Mouse (Mus musculus) heart, embryonic 14.5 days (tissue): ENCODE data around the gene Dnah10. TPM values are rescaled to one million over a fixed set of nuclear protein-coding genes. Genes with fewer than 3 reads are reported as not detected.
A peak's percentile ranks its signal among the peaks of the same experiment; 100 is the strongest.

ENCODE experiments used
- ATAC-seq: fragments of 200-750 bp; cut with Nextera tagmentation; 2 replicates; pipeline ENCODE4 v1.8.0; 2017; ENCODE audit warnings: low read depth, moderate TSS enrichment; ENCODE audit not compliant: insufficient number of reproducible peaks, insufficient read depth, low FRiP score
- H3K27ac ChIP-seq, 2 experiments: fragments of 200-500 bp in 1 of 2; fragments of 300-500 bp in 1 of 2; sonication (generic) in 1 of 2; replicated peaks in 1 of 2; 2 replicates each; pipeline ENCODE4 v1.5.1; 2012 to 2014; ENCODE audit warnings: low read depth in 2 of 2, low read length in 2 of 2, control low read depth in 1 of 2, mild to moderate bottlenecking in 1 of 2, mixed read lengths in 1 of 2; ENCODE audit not compliant: control insufficient read depth in 1 of 2, insufficient read depth in 1 of 2
- H3K27me3 ChIP-seq: fragments of 300-500 bp; sonication (generic); 2 replicates; pipeline ENCODE4 v1.6.1; 2014; ENCODE audit warnings: mild to moderate bottlenecking, low read length, control low read depth; ENCODE audit not compliant: control insufficient read depth, insufficient read depth
- H3K36me3 ChIP-seq: fragments of 300-500 bp; sonication (generic); 2 replicates; pipeline ENCODE4 v1.6.1; 2014; ENCODE audit warnings: mild to moderate bottlenecking, control low read depth, low read length, mixed read lengths; ENCODE audit not compliant: control insufficient read depth, insufficient read depth
- H3K4me1 ChIP-seq, 2 experiments: fragments of 200-500 bp in 1 of 2; fragments of 300-500 bp in 1 of 2; sonication (generic) in 1 of 2; 2 replicates each; pipeline ENCODE4 v1.6.1; 2012 to 2014; ENCODE audit warnings: low read length in 2 of 2, control low read depth in 1 of 2, mixed read lengths in 1 of 2; ENCODE audit not compliant: control insufficient read depth in 2 of 2, insufficient read depth in 2 of 2
- H3K4me2 ChIP-seq: fragments of 300-500 bp; sonication (generic); 2 replicates; pipeline ENCODE4 v1.6.1; 2014; ENCODE audit warnings: mild to moderate bottlenecking, low read length
- H3K4me3 ChIP-seq, 2 experiments: fragments of 200-500 bp in 1 of 2; fragments of 300-500 bp in 1 of 2; sonication (generic) in 1 of 2; 2 replicates each; pipeline ENCODE4 v1.5.1; 2012 to 2014; ENCODE audit warnings: low read length in 2 of 2, mild to moderate bottlenecking in 2 of 2, control low read depth in 1 of 2, low read depth in 1 of 2, moderate library complexity in 1 of 2; ENCODE audit not compliant: control insufficient read depth in 1 of 2, insufficient read depth in 1 of 2
- H3K9ac ChIP-seq: fragments of 300-500 bp; sonication (generic); 2 replicates; pipeline ENCODE4 v1.6.1; 2014; ENCODE audit warnings: mild to moderate bottlenecking, low read length
- H3K9me3 ChIP-seq: fragments of 300-500 bp; sonication (generic); 2 replicates; pipeline ENCODE4 v1.6.1; 2016; ENCODE audit warnings: low read length, control low read depth; ENCODE audit not compliant: control insufficient read depth
- WGBS: fragments of 180-500 bp; shearing (Covaris S2); extraction: QIAGEN DNeasy Blood & Tissue Kit; methylation state at CpG from one replicate; pipeline ENCODE4 v1.1.7; 2014; 5-methylcytosine and 5-hydroxymethylcytosine counted together
- polyA plus RNA-seq: library from polyadenylated mRNA; unstranded; fragments of >200 nt; fragmentation: Nextera tagmentation; extraction: Ambion mirVana; gene quantifications from 2 replicates; pipeline ENCODE4 v1.2.1, GENCODE M21; 2014

Gene Dnah10
- polyA plus RNA-seq, 1 experiment from 2014 or later: 0.03 TPM

DNA sequence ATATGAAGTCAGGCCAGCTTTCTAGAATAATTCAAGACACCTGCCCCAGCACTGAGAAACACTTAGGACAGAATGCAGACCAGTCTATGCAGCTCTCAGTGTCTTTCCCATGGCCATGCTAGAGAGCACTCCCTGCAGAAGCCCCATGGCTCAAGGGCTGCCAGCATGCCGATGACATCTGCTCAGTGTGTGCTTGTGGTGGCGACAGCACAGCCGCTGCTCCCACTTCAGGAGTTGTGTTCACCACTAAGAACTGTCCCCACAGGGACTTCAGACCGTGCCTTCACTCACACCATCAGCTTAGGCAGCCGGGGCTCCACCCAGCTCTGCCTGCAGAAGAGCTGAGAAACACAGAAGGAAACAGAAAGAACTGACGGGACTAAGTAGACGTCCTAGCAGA, 115.3 kb downstream of the Dnah10 start:
- Histone ChIP-seq H3K27ac (no peak overlapping the region), H3K4me3 (no peak overlapping the region), H3K4me1 (peaks cover 6 to 26% of the 10 kb centered on the region in 2 experiments), H3K9me3 (no peaks in the 10 kb centered on the region), H3K9ac (no peak overlapping the region), H3K36me3 (no peaks in the 10 kb centered on the region), H3K27me3 (peaks cover 80% of the 10 kb centered on the region), H3K4me2 (peak overlapping the region; percentile 48)
- WGBS: 11% methylated on average over 7 of the region's 7 CpGs
- ATAC-seq: peak; percentile 55; the same call in 1 of the 2 replicates

DNA sequence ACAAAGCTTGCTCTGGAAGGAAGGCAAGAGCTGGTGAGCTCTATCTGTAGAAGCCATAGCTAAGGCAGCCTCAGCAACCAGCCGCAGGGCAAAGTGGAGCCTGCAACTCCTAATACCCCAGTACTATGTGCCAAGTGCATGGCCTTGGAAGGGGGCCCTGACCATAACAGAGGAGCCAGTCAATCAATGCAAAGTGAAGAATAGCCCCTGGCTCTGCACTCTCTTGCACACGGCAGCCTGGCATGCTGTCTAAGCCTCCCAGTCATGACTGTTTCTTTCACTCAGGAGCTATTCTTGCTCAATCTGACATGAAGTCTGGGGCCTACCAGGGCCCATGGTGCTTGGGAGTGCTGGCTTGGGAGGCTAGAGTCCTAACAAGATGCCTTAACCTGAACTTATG, 115.8 kb downstream of the Dnah10 start:
- no peaks in the 10 kb centered on the region for H3K36me3 ChIP-seq
- no peak overlapping the region for H3K27ac ChIP-seq
- H3K9ac ChIP-seq: no peak overlapping the region
- peaks cover 76% of the 10 kb centered on the region for H3K27me3 ChIP-seq
- peaks cover 6 to 27% of the 10 kb centered on the region in 2 experiments for H3K4me1 ChIP-seq
- no peaks in the 10 kb centered on the region for H3K9me3 ChIP-seq
- peak overlapping the region; percentile 48 for H3K4me2 ChIP-seq
- WGBS: 49% methylated on average over 2 of the region's 2 CpGs
- ATAC-seq: no peak
- no peak overlapping the region for H3K4me3 ChIP-seq

DNA sequence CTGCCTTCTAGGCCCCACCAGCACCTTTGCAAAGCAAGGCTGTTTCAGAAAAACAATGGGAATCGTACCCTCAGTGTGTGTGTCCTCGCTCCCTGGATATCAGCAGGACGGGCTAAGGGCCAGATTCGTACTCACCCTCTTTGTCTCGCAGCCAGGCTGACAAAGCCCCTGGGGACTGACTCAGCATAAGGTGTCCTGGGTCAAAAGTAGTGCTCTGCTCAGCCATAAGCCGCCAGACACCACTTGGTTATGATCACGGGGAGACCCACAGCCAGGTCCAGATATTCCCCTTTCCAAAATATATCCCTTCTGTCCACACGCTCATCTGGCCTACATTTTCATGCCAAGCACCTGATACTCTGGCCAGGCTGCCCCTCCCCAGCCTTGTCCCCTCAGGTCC, 118.5 kb downstream of the Dnah10 start:
- H3K9ac ChIP-seq: no peak overlapping the region
- no peak for ATAC-seq
- H3K36me3 ChIP-seq: no peaks in the 10 kb centered on the region
- 62% methylated on average over 8 of the region's 8 CpGs for WGBS
- no peaks in the 10 kb centered on the region for H3K9me3 ChIP-seq
- H3K4me1 ChIP-seq: peaks cover 6 to 27% of the 10 kb centered on the region in 2 experiments
- H3K27me3 ChIP-seq: peaks cover 64% of the 10 kb centered on the region
- no peak overlapping the region for H3K27ac ChIP-seq
- no peak overlapping the region for H3K4me2 ChIP-seq
- H3K4me3 ChIP-seq: no peak overlapping the region

DNA sequence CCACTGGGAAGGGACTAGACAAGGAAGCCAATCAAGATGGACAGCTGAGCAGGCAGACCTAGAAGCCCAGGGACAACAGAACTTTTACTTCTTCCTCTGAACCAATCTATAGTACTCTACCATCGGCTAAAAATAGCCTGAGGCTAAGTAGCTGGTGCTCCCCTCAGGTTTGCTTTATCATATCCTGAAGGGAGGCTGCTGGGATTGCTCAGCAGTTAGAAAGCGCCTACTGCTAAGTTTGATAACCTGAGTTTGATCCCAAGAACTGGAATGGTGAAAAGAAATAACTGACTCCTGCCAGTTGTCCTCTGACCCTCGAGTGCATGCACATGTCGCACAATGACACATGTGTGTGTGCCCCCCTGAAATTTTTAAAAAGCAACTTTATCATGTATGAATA, 120.0 kb downstream of the Dnah10 start:
- Histone ChIP-seq H3K4me1 (peaks cover 6 to 24% of the 10 kb centered on the region in 2 experiments), H3K9ac (no peak overlapping the region), H3K36me3 (no peaks in the 10 kb centered on the region), H3K27me3 (peaks cover 64% of the 10 kb centered on the region), H3K4me3 (no peak overlapping the region), H3K9me3 (no peaks in the 10 kb centered on the region), H3K27ac (no peak overlapping the region), H3K4me2 (no peak overlapping the region)
- WGBS: 8% methylated on average over 4 of the region's 4 CpGs
- ATAC-seq: no peak

DNA sequence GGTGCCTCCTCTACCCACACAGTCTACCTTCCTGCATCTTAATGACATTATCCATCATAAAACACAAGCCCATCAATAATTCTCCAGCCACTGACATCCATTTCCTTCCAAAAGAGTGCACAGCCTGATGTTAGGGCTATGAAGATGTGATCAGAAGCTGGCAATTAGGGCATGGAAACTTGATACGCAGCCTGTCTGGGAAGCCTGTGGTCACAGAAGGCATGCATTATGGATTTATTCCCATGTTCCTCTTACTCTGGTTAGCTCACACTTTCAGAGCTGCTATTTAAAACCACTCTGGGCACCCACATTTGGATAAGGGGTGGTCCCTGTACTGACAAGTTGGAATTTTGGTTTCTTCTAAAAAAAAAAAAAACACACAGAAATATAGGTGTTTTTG, 122.1 kb downstream of the Dnah10 start:
- Histone ChIP-seq H3K4me3 (no peak overlapping the region), H3K9me3 (no peaks in the 10 kb centered on the region), H3K36me3 (no peaks in the 10 kb centered on the region), H3K27ac (no peak overlapping the region), H3K27me3 (peaks cover 58% of the 10 kb centered on the region), H3K9ac (no peak overlapping the region), H3K4me2 (no peak overlapping the region), H3K4me1 (peaks cover 6 to 13% of the 10 kb centered on the region in 2 experiments; a peak in 3 of 4 replicates)
- ATAC-seq: no peak
- WGBS: 79% methylated on average over 1 of the region's 1 CpGs

DNA sequence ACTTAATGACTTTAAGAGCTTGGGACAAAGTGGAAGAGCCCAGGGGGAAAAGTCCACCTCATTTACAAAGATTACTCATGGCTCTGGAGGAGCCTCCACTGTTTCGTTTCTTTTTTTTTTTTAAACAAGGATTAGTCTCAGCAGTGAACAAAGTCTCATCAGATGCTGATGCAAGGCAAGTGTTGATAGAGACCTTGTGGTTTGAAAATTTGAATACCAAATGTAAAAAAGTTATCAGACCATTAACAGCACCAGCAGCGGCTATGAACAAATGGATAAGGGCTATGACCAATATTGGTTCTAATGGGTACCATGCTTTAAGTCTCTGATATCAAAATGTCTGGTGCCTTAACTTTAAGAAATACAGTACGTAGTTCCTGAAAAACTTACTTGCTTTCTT, 124.1 kb downstream of the Dnah10 start:
- Histone ChIP-seq H3K9me3 (no peaks in the 10 kb centered on the region), H3K36me3 (no peaks in the 10 kb centered on the region), H3K9ac (no peak overlapping the region), H3K4me1 (peaks cover 4 to 9% of the 10 kb centered on the region in 2 experiments; a peak in 3 of 4 replicates), H3K4me2 (no peak overlapping the region), H3K4me3 (no peak overlapping the region), H3K27me3 (peaks cover 39% of the 10 kb centered on the region), H3K27ac (no peak overlapping the region)
- 74% methylated on average over 3 of the region's 3 CpGs for WGBS
- no peak for ATAC-seq

DNA sequence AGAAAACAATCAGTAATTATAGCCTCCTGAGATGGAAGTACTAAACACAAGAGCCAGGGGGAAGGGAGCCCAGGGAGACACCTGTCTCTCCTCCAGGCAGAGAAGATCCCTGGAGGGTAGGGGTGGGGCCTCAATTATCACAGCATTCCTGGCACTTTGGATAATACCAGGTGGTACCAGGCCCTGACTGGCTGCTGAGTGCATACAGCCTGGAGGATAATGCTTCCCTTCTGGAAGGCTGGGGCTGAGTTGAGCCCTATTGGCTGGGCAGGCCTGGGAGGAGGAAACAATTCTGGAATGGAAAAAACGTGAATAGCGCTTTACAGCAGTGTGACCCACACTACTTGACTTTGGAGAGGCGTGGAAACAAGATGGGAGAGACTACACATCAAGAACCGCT, 126.7 kb downstream of the Dnah10 start:
- H3K27me3 ChIP-seq: peaks cover 29% of the 10 kb centered on the region
- no peak overlapping the region for H3K27ac ChIP-seq
- no peak overlapping the region for H3K4me3 ChIP-seq
- no peaks in the 10 kb centered on the region for H3K9me3 ChIP-seq
- H3K4me1 ChIP-seq: no peaks in the 10 kb centered on the region
- no peaks in the 10 kb centered on the region for H3K36me3 ChIP-seq
- WGBS: 49% methylated on average over 4 of the region's 4 CpGs
- no peak overlapping the region for H3K4me2 ChIP-seq
- no peak overlapping the region for H3K9ac ChIP-seq
- ATAC-seq: no peak

DNA sequence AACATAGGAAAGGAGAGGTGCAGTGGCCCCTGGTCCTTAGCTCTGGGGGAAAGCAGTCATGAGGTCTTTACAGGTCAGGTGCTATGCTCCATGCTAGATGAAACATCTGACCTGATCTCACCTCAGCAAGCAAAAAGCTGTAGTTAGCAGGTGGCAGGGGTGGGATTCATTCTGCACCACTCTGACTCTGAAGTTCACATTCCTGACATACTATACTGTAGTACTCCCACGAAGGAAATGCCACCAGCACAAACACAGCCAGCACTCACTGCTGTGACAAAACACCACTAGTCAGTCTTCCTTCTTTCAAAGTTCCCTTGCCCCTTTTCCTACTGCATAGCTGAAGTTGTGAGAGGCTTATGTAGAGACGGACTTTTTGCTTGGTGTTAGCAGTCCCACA, 127.4 kb downstream of the Dnah10 start:
- Histone ChIP-seq H3K4me2 (no peak overlapping the region), H3K4me3 (no peak overlapping the region), H3K27me3 (peaks cover 30% of the 10 kb centered on the region), H3K9ac (no peak overlapping the region), H3K4me1 (no peaks in the 10 kb centered on the region), H3K36me3 (no peaks in the 10 kb centered on the region), H3K9me3 (no peaks in the 10 kb centered on the region), H3K27ac (no peak overlapping the region)
- no peak for ATAC-seq
- 35% methylated on average over 2 of the region's 2 CpGs for WGBS
